Mouse (Mus musculus): ENCODE results near the gene Atg9a. TPM values are rescaled to one million over a fixed set of nuclear protein-coding genes. Genes with fewer than 3 reads are reported as not detected.

Atg9a gene
- total and polyA plus RNA-seq, 3 experiments, result 4.4 to 15.6 (median 12.9) TPM

- DNase-seq (ENCODE audit: extremely low read depth), result no peak
- H3K4me1 ChIP-seq (ENCODE audit: control insufficient read depth in 1 of 2, insufficient read depth in 2 of 2), result no peaks in the 10 kb centered on the region
- no peak overlapping the region for H3K4me2 ChIP-seq (ENCODE audit: insufficient read depth, low read depth, poor library complexity, severe bottlenecking)
- in situ Hi-C loops (cut with MboI; ENCODE audit: low pct_ligation_motif_present, low pct_unique_long_range_greater_than_20kb, low sequenced_read_pairs) (no loop called here), dilution Hi-C loops (cut with MboI; ENCODE audit: extremely low pct_ligation_motif_present, extremely low pct_unique_long_range_greater_than_20kb, low sequenced_read_pairs) (no loop called here)
- no peaks in the 10 kb centered on the region for H3K27me3 ChIP-seq (replicated peaks)
- H3K79me2 ChIP-seq (replicated peaks; ENCODE audit: control insufficient read depth, extremely low read depth, insufficient read depth, poor library complexity, severe bottlenecking), result no peaks in the 10 kb centered on the region
- H3K4me3 ChIP-seq (replicated peaks in 1 of 3; ENCODE audit: low read depth in 2 of 3, low read length in 2 of 3, poor library complexity in 1 of 3), result no peak overlapping the region
- no peak overlapping the region for H3K9ac ChIP-seq (ENCODE audit: insufficient read depth, low read depth)
- no peaks in the 10 kb centered on the region for H3K9me3 ChIP-seq (replicated peaks; ENCODE audit: low read length)
- no peaks in the 10 kb centered on the region for H3K36me3 ChIP-seq (replicated peaks in 1 of 2; ENCODE audit: control insufficient read depth in 1 of 2, insufficient read depth in 1 of 2, low read length in 1 of 2)
- no peak overlapping the region for H3K27ac ChIP-seq (ENCODE audit: insufficient read depth, low read depth)
- TF ChIP-seq TBP (conservative IDR thresholded peaks at IDR 0.05; ENCODE audit: low read depth, low read length) (no peak), RCOR1 (conservative IDR thresholded peaks at IDR 0.05; ENCODE audit: low read depth, low read length) (no peak), MEF2A (IDR thresholded peaks at IDR 0.05; ENCODE audit: borderline replicate concordance, low read depth, low read length) (no peak), POLR2A (IDR thresholded peaks at IDR 0.05; ENCODE audit: low read depth, low read length) (no peak), EP300 (IDR thresholded peaks at IDR 0.05; ENCODE audit: low read length) (no peak), CHD2 (IDR thresholded peaks at IDR 0.05; ENCODE audit: low read length) (no peak), CHD1 (IDR thresholded peaks at IDR 0.05; ENCODE audit: low read depth, low read length) (no peak), SIN3A (IDR thresholded peaks at IDR 0.05; ENCODE audit: low read length) (no peak), USF2 (conservative IDR thresholded peaks at IDR 0.05; ENCODE audit: low read depth, low read length) (no peak), TCF12 (IDR thresholded peaks at IDR 0.05; ENCODE audit: low read depth, low read length) (no peak), ZKSCAN1 (IDR thresholded peaks at IDR 0.05; ENCODE audit: borderline replicate concordance, low read depth, low read length) (no peak), ZC3H11A (IDR thresholded peaks at IDR 0.05; ENCODE audit: low read depth, low read length) (no peak), CTCF (conservative IDR thresholded peaks at IDR 0.05 in 1 of 2, IDR thresholded peaks at IDR 0.05 in 1 of 2; ENCODE audit: low read depth in 2 of 2, low read length in 2 of 2) (no peak)
Observed at GRCm38 (mm10) chr1:75159540-75160255, 32.3 kb downstream of the Atg9a start.

DNA sequence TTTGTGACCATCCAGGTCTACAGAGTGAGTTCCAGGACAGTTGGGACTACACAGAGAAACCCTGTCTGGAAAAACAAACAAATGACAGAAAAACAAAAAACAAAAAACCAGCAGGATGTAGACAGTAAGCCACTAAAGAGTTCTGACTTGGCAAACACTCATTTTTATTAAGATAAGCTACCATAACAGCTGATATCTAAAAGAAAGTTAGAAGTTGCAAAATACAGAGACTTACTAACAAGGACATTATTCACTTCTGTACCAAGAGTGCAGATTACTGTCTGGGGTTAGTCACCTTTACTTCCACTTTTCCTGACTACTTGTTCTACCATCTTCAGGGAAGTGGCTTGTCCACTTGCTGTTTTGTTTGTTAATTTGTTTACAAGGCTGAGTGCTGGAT is 33.0 kb downstream of the Atg9a start:
- Histone ChIP-seq H3K9ac (ENCODE audit: insufficient read depth, low read depth) (no peak overlapping the region), H3K36me3 (replicated peaks in 1 of 2; ENCODE audit: control insufficient read depth in 1 of 2, insufficient read depth in 1 of 2, low read length in 1 of 2) (no peaks in the 10 kb centered on the region), H3K9me3 (replicated peaks; ENCODE audit: low read length) (no peaks in the 10 kb centered on the region), H3K4me2 (ENCODE audit: insufficient read depth, low read depth, poor library complexity, severe bottlenecking) (no peak overlapping the region), H3K27me3 (replicated peaks) (no peaks in the 10 kb centered on the region), H3K4me1 (ENCODE audit: control insufficient read depth in 1 of 2, insufficient read depth in 2 of 2) (no peaks in the 10 kb centered on the region), H3K79me2 (replicated peaks; ENCODE audit: control insufficient read depth, extremely low read depth, insufficient read depth, poor library complexity, severe bottlenecking) (no peaks in the 10 kb centered on the region), H3K27ac (ENCODE audit: insufficient read depth, low read depth) (no peak overlapping the region), H3K4me3 (replicated peaks in 1 of 3; ENCODE audit: low read depth in 2 of 3, low read length in 2 of 3, poor library complexity in 1 of 3) (no peak overlapping the region)
- in situ Hi-C loops (cut with MboI; ENCODE audit: low pct_ligation_motif_present, low pct_unique_long_range_greater_than_20kb, low sequenced_read_pairs) (no loop called here), dilution Hi-C loops (cut with MboI; ENCODE audit: extremely low pct_ligation_motif_present, extremely low pct_unique_long_range_greater_than_20kb, low sequenced_read_pairs) (no loop called here)
- DNase-seq (ENCODE audit: extremely low read depth), result no peak
- TF ChIP-seq RAD21 (IDR thresholded peaks at IDR 0.05; ENCODE audit: low read depth, low read length), result no peak
- no peak for TF ChIP-seq CHD1 (IDR thresholded peaks at IDR 0.05; ENCODE audit: low read depth, low read length)
- no peak for TF ChIP-seq KAT2A (IDR thresholded peaks at IDR 0.05; ENCODE audit: insufficient replicate concordance, low read length)
- no peak for TF ChIP-seq CTCF (conservative IDR thresholded peaks at IDR 0.05 in 1 of 2, IDR thresholded peaks at IDR 0.05 in 1 of 2; ENCODE audit: low read depth in 2 of 2, low read length in 2 of 2)
- no peak for TF ChIP-seq POLR2A (IDR thresholded peaks at IDR 0.05; ENCODE audit: low read depth, low read length)
- TF ChIP-seq PAX5 (IDR thresholded peaks at IDR 0.05; ENCODE audit: low read length), result no peak
- TF ChIP-seq USF1 (IDR thresholded peaks at IDR 0.05; ENCODE audit: low read depth, low read length), result no peak
- TF ChIP-seq ZMIZ1 (IDR thresholded peaks at IDR 0.05; ENCODE audit: low read depth, low read length), result no peak
- no peak for TF ChIP-seq UBTF (IDR thresholded peaks at IDR 0.05; ENCODE audit: low read depth, low read length)
- TF ChIP-seq MYC (IDR thresholded peaks at IDR 0.05; ENCODE audit: low read depth, low read length), result no peak
- TF ChIP-seq SIN3A (IDR thresholded peaks at IDR 0.05; ENCODE audit: low read length), result no peak
- TF ChIP-seq MXI1 (IDR thresholded peaks at IDR 0.05; ENCODE audit: low read depth, low read length), result no peak
- TF ChIP-seq ETS1 (conservative IDR thresholded peaks at IDR 0.05; ENCODE audit: low read depth, low read length), result no peak
